Mouse (Mus musculus) heart, embryonic 15.5 days (tissue): ENCODE measurements around the gene Gm20715. TPM values are rescaled to one million over a fixed set of nuclear protein-coding genes. Genes with fewer than 3 reads are reported as not detected.
"Not testable (repeated sequence)": the region's sequence is repeated elsewhere in the genome, so short reads cannot be mapped to it uniquely, and the experiment has no call there.

Experiments used
- ATAC-seq: fragments of 200-750 bp; cut with Nextera tagmentation; replicated peaks from 2 replicates; pipeline ENCODE4 v1.8.0; 2017; ENCODE audit warnings: low read depth, moderate TSS enrichment; ENCODE audit not compliant: insufficient number of reproducible peaks, insufficient read depth, low FRiP score
- H3K27ac ChIP-seq: fragments of 300-500 bp; sonication (generic); 2 replicates; pipeline ENCODE4 v1.5.1; 2015; ENCODE audit warnings: mild to moderate bottlenecking, inconsistent platforms
- H3K27me3 ChIP-seq: fragments of 300-500 bp; sonication (generic); 2 replicates; pipeline ENCODE4 v1.6.1; 2015; ENCODE audit warnings: inconsistent platforms
- H3K36me3 ChIP-seq: fragments of 300-500 bp; sonication (generic); 2 replicates; pipeline ENCODE4 v1.6.1; 2015; ENCODE audit warnings: mild to moderate bottlenecking, inconsistent platforms
- H3K4me1 ChIP-seq: fragments of 300-500 bp; sonication (generic); replicated peaks from 2 replicates; pipeline ENCODE4 v1.6.1; 2015; ENCODE audit warnings: inconsistent platforms
- H3K4me2 ChIP-seq: fragments of 300-500 bp; sonication (generic); 2 replicates; pipeline ENCODE4 v1.6.1; 2015; ENCODE audit warnings: inconsistent platforms, mild to moderate bottlenecking, moderate library complexity
- H3K4me3 ChIP-seq: fragments of 300-500 bp; sonication (generic); 2 replicates; pipeline ENCODE4 v1.5.1; 2015; ENCODE audit warnings: mild to moderate bottlenecking, inconsistent platforms
- H3K9ac ChIP-seq: fragments of 300-500 bp; sonication (generic); 2 replicates; pipeline ENCODE4 v1.6.1; 2015; ENCODE audit warnings: mild to moderate bottlenecking, inconsistent platforms
- H3K9me3 ChIP-seq: fragments of 300-500 bp; sonication (generic); replicated peaks from 2 replicates; pipeline ENCODE4 v1.6.1; 2016; ENCODE audit warnings: inconsistent platforms
- WGBS: fragments of 180-500 bp; shearing (Covaris S2); methylation state at CpG from one replicate; pipeline ENCODE4 v1.1.7; 2015; ENCODE audit warnings: mixed read lengths; 5-methylcytosine and 5-hydroxymethylcytosine counted together
- polyA plus RNA-seq: library from polyadenylated mRNA; unstranded; fragments of >200 nt; fragmentation: Nextera tagmentation; extraction: Ambion mirVana; gene quantifications from 2 replicates; pipeline ENCODE4 v1.2.1, GENCODE M21; 2015

Gene Gm20715
- polyA plus RNA-seq: not detected in 2 replicates

DNA sequence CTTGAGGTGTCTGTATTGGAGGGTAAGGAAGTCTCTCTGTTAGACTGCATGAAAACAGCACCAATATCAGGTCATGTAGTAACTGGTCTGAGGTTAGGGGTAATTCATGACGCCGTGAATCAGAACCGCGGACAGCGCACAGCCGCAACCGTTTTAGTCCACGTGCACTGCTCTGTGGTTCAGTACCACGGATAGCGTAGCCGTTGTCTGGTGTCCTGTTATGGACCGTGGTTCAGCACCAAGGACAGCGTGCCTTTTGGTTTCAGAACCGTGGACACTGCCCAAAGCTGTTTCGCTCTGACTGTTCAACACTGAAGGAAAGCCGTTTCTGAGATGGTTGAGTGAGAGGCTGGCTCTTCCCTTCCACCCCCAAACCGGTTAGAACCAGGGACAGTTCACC is at the start of gene Gm20715:
Gene Gm20715, plus strand, starts transcription at position 235 of the 400 bp plus-strand sequence.
- under 1% methylated on average over 17 of the region's 17 CpGs for WGBS
- H3K9me3 ChIP-seq: no peaks in the 10 kb centered on the region
- H3K36me3 ChIP-seq: no peaks in the 10 kb centered on the region
- H3K4me1 ChIP-seq: no peaks in the 10 kb centered on the region
- ATAC-seq: peak; percentile 91
- H3K4me3 ChIP-seq: no peak within 1 kb of the TSS
- H3K9ac ChIP-seq: no peak within 1 kb of the TSS
- no peaks in the 10 kb centered on the region for H3K27me3 ChIP-seq
- no peak within 1 kb of the TSS for H3K27ac ChIP-seq
- no peak within 1 kb of the TSS for H3K4me2 ChIP-seq

DNA sequence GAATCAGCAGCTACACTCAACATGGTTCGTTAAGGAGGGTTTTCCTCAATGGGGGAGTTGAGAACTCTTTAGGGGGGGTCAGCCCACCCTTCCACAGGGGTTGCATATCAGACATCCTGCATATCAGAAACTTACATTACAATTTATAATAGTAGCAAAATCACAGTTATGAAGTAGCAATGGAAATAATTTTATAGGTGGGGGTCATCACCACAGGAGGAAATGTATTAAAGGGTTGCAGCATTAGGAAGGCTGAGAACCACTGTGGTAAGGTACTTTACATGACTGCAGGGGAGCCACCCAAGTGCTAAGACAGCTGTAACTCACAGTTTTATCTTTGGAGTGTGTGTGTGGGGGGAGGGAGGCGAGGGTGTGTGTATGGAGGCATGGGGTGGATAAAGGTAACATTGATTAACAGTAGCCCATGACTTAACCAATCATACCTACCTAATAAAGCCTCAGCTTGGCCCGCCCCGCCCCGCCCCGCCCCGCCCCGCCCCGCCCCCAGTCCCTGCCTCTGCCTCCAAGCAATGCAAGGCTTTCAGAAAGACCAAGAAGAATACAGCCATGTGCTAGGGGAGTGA is 49.5 kb upstream of the Gm20715 start:
- WGBS: 13% methylated on average over 9 of the region's 9 CpGs
- H3K4me3 ChIP-seq: no peak overlapping the region
- ATAC-seq: no peak

GRCm38 (mm10) chr7:6361756-6362155 is 48.3 kb upstream of the Gm20715 start:
- WGBS: 23% methylated on average over 7 of the region's 7 CpGs
- ATAC-seq: no peak
- peak overlapping the region; percentile 60 for H3K9ac ChIP-seq
- H3K9me3 ChIP-seq: no peaks in the 10 kb centered on the region
- no peaks in the 10 kb centered on the region for H3K27me3 ChIP-seq
- peaks cover 10% of the 10 kb centered on the region for H3K4me1 ChIP-seq
- no peaks in the 10 kb centered on the region for H3K36me3 ChIP-seq
- peak overlapping the region; percentile 63 for H3K4me3 ChIP-seq
- peak overlapping the region; percentile 89 for H3K27ac ChIP-seq
- peak overlapping the region; percentile 74 for H3K4me2 ChIP-seq

More for the DNA sequence above, 49.5 kb upstream of the Gm20715 start:
- Histone ChIP-seq H3K4me1 (peaks cover 10% of the 10 kb centered on the region), H3K27me3 (no peaks in the 10 kb centered on the region), H3K4me2 (no peak overlapping the region), H3K9me3 (no peaks in the 10 kb centered on the region), H3K27ac (no peak overlapping the region), H3K36me3 (no peaks in the 10 kb centered on the region), H3K9ac (no peak overlapping the region)

DNA sequence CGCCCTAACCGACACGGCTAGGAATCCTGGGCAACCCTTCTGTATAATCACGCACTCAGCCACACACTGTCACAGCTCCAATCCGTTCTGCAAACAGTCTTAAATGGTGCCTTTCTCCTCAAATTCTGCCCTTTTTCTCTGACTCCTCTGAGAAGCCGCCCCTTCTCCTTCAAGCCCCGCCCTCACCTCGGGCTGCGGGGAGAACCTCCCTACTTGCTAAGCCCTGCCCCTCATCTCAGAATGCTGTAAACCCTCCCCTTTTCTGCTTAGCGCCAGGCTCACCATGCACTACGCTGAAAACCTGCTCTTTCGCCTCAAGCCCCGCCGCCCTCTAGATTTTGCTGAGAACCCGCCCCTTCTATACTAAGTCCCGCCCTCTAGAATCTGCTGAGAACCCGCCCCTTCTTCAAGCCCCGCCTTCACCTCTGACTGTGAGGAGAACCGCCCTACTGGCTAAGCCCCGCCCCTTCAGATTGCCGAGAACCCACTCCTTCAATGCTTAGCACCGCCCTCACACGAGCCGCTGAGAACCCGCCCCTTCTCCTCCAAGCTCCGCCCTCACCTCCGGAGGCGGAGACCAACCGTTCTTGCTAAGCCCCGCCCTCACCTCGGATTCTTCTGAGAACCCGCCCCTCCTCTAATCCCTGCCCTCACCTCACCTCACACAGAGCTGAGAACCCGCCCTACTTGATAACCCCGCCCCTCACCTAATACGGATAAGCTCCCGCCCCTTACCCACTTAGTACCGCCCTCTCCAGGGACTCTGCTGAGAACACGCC is 47.6 kb upstream of the Gm20715 start:
- WGBS: 0% methylated on average over 38 of the region's 38 CpGs
- peaks cover 10% of the 10 kb centered on the region for H3K4me1 ChIP-seq
- H3K27ac ChIP-seq: peak overlapping the region; percentile 89
- peak overlapping the region; percentile 74 for H3K4me2 ChIP-seq
- H3K27me3 ChIP-seq: no peaks in the 10 kb centered on the region
- H3K9ac ChIP-seq: peak overlapping the region; percentile 60
- H3K36me3 ChIP-seq: no peaks in the 10 kb centered on the region
- peak overlapping the region; percentile 63 for H3K4me3 ChIP-seq
- ATAC-seq: peak; percentile 94
- no peaks in the 10 kb centered on the region for H3K9me3 ChIP-seq

GRCm38 (mm10) chr7:6363047-6363488 is 47.0 kb upstream of the Gm20715 start, which contains the start of gene Zfp78:
TSS of gene Zfp78 (plus strand) at chr7:6363280.
- Histone ChIP-seq H3K9me3 (no peaks in the 10 kb centered on the region), H3K4me3 (peak within 1 kb of the TSS; percentile 63), H3K4me2 (peak within 1 kb of the TSS; percentile 74), H3K36me3 (no peaks in the 10 kb centered on the region), H3K27ac (peak within 1 kb of the TSS; percentile 89), H3K4me1 (peaks cover 10% of the 10 kb centered on the region), H3K27me3 (no peaks in the 10 kb centered on the region), H3K9ac (peak within 1 kb of the TSS; percentile 61)
- ATAC-seq: peak; percentile 81
- under 1% methylated on average over 23 of the region's 23 CpGs for WGBS

GRCm38 (mm10) chr7:6364761-6365160 is 45.3 kb upstream of the Gm20715 start:
- 65% methylated on average over 1 of the region's 1 CpGs for WGBS
- H3K9ac ChIP-seq: no peak overlapping the region
- H3K9me3 ChIP-seq: no peaks in the 10 kb centered on the region
- H3K27me3 ChIP-seq: no peaks in the 10 kb centered on the region
- no peak overlapping the region for H3K4me3 ChIP-seq
- no peak overlapping the region for H3K27ac ChIP-seq
- H3K4me2 ChIP-seq: no peak overlapping the region
- no peak for ATAC-seq
- H3K4me1 ChIP-seq: peaks cover 10% of the 10 kb centered on the region
- H3K36me3 ChIP-seq: no peaks in the 10 kb centered on the region

GRCm38 (mm10) chr7:6367185-6367584 is 42.9 kb upstream of the Gm20715 start:
- Histone ChIP-seq H3K9me3 (no peaks in the 10 kb centered on the region), H3K9ac (no peak overlapping the region), H3K36me3 (no peaks in the 10 kb centered on the region), H3K27ac (no peak overlapping the region), H3K4me3 (no peak overlapping the region), H3K4me2 (no peak overlapping the region), H3K27me3 (no peaks in the 10 kb centered on the region), H3K4me1 (peaks cover 6% of the 10 kb centered on the region)
- WGBS: 84% methylated on average over 5 of the region's 5 CpGs
- ATAC-seq: no peak

GRCm38 (mm10) chr7:6368146-6368545 is 41.9 kb upstream of the Gm20715 start:
- ATAC-seq, H3K9me3 ChIP-seq, H3K27me3 ChIP-seq, H3K4me1 ChIP-seq, H3K27ac ChIP-seq, H3K9ac ChIP-seq, H3K36me3 ChIP-seq, H3K4me3 ChIP-seq, H3K4me2 ChIP-seq: not testable (repeated sequence)
- 77% methylated on average over 5 of the region's 5 CpGs for WGBS

DNA sequence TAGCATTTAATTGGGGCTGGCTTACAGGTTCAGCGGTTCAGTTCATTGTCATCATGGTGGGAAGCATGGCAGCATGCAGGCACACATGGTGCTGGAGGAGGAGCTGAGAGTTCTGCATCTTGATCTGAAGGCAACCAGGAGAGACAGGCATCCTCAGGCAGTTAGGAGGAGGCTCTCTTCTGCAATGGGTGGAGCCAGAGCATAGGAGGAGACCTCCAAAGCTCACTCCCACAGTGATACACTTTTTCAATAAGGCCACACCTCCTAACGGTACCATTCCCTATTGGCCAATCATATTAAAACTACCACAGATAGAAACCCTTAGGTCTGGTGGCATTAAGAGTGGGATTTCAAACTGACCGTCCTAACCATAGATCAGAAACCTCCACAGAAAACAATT is 40.6 kb upstream of the Gm20715 start:
- Histone ChIP-seq H3K9ac (no peak overlapping the region), H3K4me1 (no peaks in the 10 kb centered on the region), H3K4me2 (no peak overlapping the region), H3K4me3 (no peak overlapping the region), H3K36me3 (no peaks in the 10 kb centered on the region), H3K9me3 (no peaks in the 10 kb centered on the region), H3K27ac (no peak overlapping the region), H3K27me3 (no peaks in the 10 kb centered on the region)
- ATAC-seq: no peak
- 81% methylated on average over 3 of the region's 3 CpGs for WGBS

- no peak for ATAC-seq
- no peak overlapping the region for H3K9ac ChIP-seq
- H3K27ac ChIP-seq: no peak overlapping the region
- H3K27me3 ChIP-seq: no peaks in the 10 kb centered on the region
- H3K4me1 ChIP-seq: no peaks in the 10 kb centered on the region
- H3K9me3 ChIP-seq: no peaks in the 10 kb centered on the region
- no peaks in the 10 kb centered on the region for H3K36me3 ChIP-seq
- H3K4me3 ChIP-seq: no peak overlapping the region
- H3K4me2 ChIP-seq: no peak overlapping the region
- 86% methylated on average over 3 of the region's 3 CpGs for WGBS
These were observed 37.1 kb upstream of the Gm20715 start for GRCm38 (mm10) chr7:6372993-6373392.

- H3K27me3 ChIP-seq: no peaks in the 10 kb centered on the region
- no peak overlapping the region for H3K9ac ChIP-seq
- peaks cover 7% of the 10 kb centered on the region for H3K4me1 ChIP-seq
- no peak overlapping the region for H3K4me3 ChIP-seq
- H3K9me3 ChIP-seq: no peaks in the 10 kb centered on the region
- ATAC-seq: no peak
- no peaks in the 10 kb centered on the region for H3K36me3 ChIP-seq
- WGBS: 77% methylated on average over 8 of the region's 8 CpGs
- no peak overlapping the region for H3K4me2 ChIP-seq
- no peak overlapping the region for H3K27ac ChIP-seq
These were observed 31.6 kb upstream of the Gm20715 start for GRCm38 (mm10) chr7:6378441-6378840.
